In the genomic region with DNA sequence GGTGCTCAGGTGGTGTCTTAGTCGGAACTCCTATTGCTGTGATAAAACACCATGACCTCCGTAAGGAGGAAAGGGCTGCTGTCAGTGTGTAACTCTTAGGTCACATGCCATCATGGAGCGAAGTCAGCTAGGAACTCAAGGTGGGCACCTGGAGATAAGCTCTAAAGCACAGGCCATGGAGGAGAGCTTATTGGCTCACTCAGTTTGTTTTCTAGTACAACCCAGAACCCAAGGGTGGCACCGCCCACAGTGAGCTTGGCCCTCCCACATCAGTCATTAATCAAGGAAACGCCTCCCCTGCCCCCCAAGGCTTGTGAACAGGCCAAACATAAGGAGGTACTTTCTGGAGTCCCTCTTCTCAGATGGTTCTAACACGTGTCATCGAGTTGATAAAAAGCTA, we compare ENCODE assay signal across 27 mouse cellular contexts. TPM values are rescaled to one million over a fixed set of nuclear protein-coding genes. Genes with fewer than 3 reads are reported as not detected.
A peak's percentile ranks its signal among the peaks of the same experiment; 100 is the strongest.
DNase-seq lines count a peak whose midpoint lies in the region; ATAC-seq and TF ChIP-seq lines count a peak whose summit lies in the region.
"Had no signal": no experiment of that assay in that cellular context is flagged by ENCODE, and none has a peak within 500 bp of the region (broad histone marks: within the 10 kb centered on the region; RNA-seq: fewer than 3 reads in every experiment).

No protein-coding gene starts in this region.

- peaks cover 2% of the 10 kb centered on the region for H3K9me3 ChIP-seq in CH12.LX (replicated peaks; ENCODE audit: low read length)
- no peaks in the 10 kb centered on the region for H3K9me3 ChIP-seq in liver, embryonic 14.5 days (ENCODE audit: control insufficient read depth, low read length)
- H3K9me3 ChIP-seq: embryonic facial prominence, embryonic 12.5 days; intestine, embryonic 15.5 days had no signal

- no peak for TF ChIP-seq CTCF in CH12.LX (conservative IDR thresholded peaks at IDR 0.05 in 1 of 2, IDR thresholded peaks at IDR 0.05 in 1 of 2; ENCODE audit: low read depth in 2 of 2, low read length in 2 of 2)
- TF ChIP-seq CTCF in liver, embryonic 14.5 days (IDR thresholded peaks at IDR 0.05; ENCODE audit: low read depth), result no peak

- dilution Hi-C loops in CH12.LX (cut with MboI; ENCODE audit: extremely low pct_ligation_motif_present, extremely low pct_unique_long_range_greater_than_20kb, low sequenced_read_pairs), result no loop called here

- no peaks in the 10 kb centered on the region for H3K36me3 ChIP-seq in CH12.LX (replicated peaks in 1 of 2; ENCODE audit: control insufficient read depth in 1 of 2, insufficient read depth in 1 of 2, low read length in 1 of 2)
- no peaks in the 10 kb centered on the region for H3K36me3 ChIP-seq in liver, embryonic 14.5 days (replicated peaks; ENCODE audit: control insufficient read depth, insufficient read depth, low read depth)
- H3K36me3 ChIP-seq: embryonic facial prominence, embryonic 12.5 days; forebrain, embryonic 12.5 days; intestine, embryonic 15.5 days; limb, embryonic 12.5 days; midbrain, embryonic 12.5 days had no signal

- H3K4me2 ChIP-seq in CH12.LX (ENCODE audit: insufficient read depth, low read depth, poor library complexity, severe bottlenecking), result peak overlapping the region; percentile 22; the same call in 1 of the 2 replicates
- H3K4me2 ChIP-seq in liver, embryonic 14.5 days (ENCODE audit: low read depth), result no peak overlapping the region
- H3K4me2 ChIP-seq: embryonic facial prominence, embryonic 12.5 days; forebrain, embryonic 12.5 days; intestine, embryonic 15.5 days; limb, embryonic 12.5 days; midbrain, embryonic 12.5 days had no signal

- H3K79me2 ChIP-seq in CH12.LX (replicated peaks; ENCODE audit: control insufficient read depth, extremely low read depth, insufficient read depth, poor library complexity, severe bottlenecking), result no peaks in the 10 kb centered on the region

- H3K9ac ChIP-seq in CH12.LX (ENCODE audit: insufficient read depth, low read depth), result no peak overlapping the region
- no peak overlapping the region for H3K9ac ChIP-seq in liver, embryonic 14.5 days (replicated peaks)
- H3K9ac ChIP-seq: embryonic facial prominence, embryonic 12.5 days; forebrain, embryonic 12.5 days; intestine, embryonic 15.5 days; limb, embryonic 12.5 days; midbrain, embryonic 12.5 days had no signal

- H3K4me3 ChIP-seq in CH12.LX (replicated peaks in 1 of 3; ENCODE audit: low read depth in 2 of 3, low read length in 2 of 3, poor library complexity in 1 of 3), result no peak overlapping the region
- H3K4me3 ChIP-seq in liver, embryonic 14.5 days (ENCODE audit: insufficient read depth in 1 of 2, low read depth in 2 of 2, low read length in 2 of 2), result no peak overlapping the region
- H3K4me3 ChIP-seq: embryonic facial prominence, embryonic 12.5 days; erythroblast, embryonic 14.5 days; forebrain, embryonic 12.5 days; intestine, embryonic 15.5 days; layer of hippocampus, adult 2 months; limb, embryonic 12.5 days; midbrain, embryonic 12.5 days had no signal

- in situ Hi-C loops in CH12.LX (cut with MboI; ENCODE audit: low pct_ligation_motif_present, low pct_unique_long_range_greater_than_20kb, low sequenced_read_pairs), result loop anchor here (25.0 kb wide), 2 partner anchors 555 to 755 kb away; no protein-coding TSS in a partner anchor

- peaks cover 7 to 27% of the 10 kb centered on the region in 2 experiments; a peak in 3 of 4 replicates for H3K4me1 ChIP-seq in CH12.LX (ENCODE audit: control insufficient read depth in 1 of 2, insufficient read depth in 2 of 2)
- 0 out of 4 replicates have a peak, but pooled peaks cover 0 to 3% of the 10 kb centered on the region in 2 experiments for H3K4me1 ChIP-seq in liver, embryonic 14.5 days (replicated peaks; ENCODE audit: control insufficient read depth in 2 of 2, insufficient read depth in 2 of 2, low read length in 1 of 2)
- H3K4me1 ChIP-seq: embryonic facial prominence, embryonic 12.5 days; forebrain, embryonic 12.5 days; intestine, embryonic 15.5 days; limb, embryonic 12.5 days; midbrain, embryonic 12.5 days had no signal

- TF ChIP-seq RAD21 in CH12.LX (IDR thresholded peaks at IDR 0.05; ENCODE audit: low read depth, low read length), result no peak

- TF ChIP-seq POLR2A in CH12.LX (IDR thresholded peaks at IDR 0.05; ENCODE audit: low read depth, low read length), result no peak; the same call in 1 of the 2 replicates

- ATAC-seq in erythroblast, adult 5-6 weeks (replicated peaks; ENCODE audit: low FRiP score, poor library complexity, severe bottlenecking), result peak; percentile 57
- ATAC-seq in liver, embryonic 14.5 days (ENCODE audit: insufficient read depth), result peak; percentile 66; the same call in 1 of the 2 replicates
- peak; percentile 89 for ATAC-seq in megakaryocyte progenitor cell, adult 5-6 weeks (replicated peaks; ENCODE audit: poor library complexity)
- ATAC-seq: hindbrain, embryonic 16.5 days; intestine, embryonic 15.5 days had no signal

- no peak for TF ChIP-seq EP300 in CH12.LX (IDR thresholded peaks at IDR 0.05; ENCODE audit: low read length)
- TF ChIP-seq EP300 in liver, embryonic 14.5 days (IDR thresholded peaks at IDR 0.05; ENCODE audit: low read depth), result no peak

- WGBS in liver, embryonic 14.5 days (ENCODE audit: insufficient replicate concordance), result 56% methylated on average over 7 of the region's 7 CpGs

- DNase-seq in CH12.LX (ENCODE audit: extremely low read depth) (peak; percentile 73), MN1 (ENCODE audit: low spot score) (no peak)
- no peak for DNase-seq in liver, embryonic 14.5 days (ENCODE audit: low read depth in 3 of 3, low spot score in 3 of 3)
- DNase-seq in gastrocnemius, adult 8-10 months (ENCODE audit: low spot score in 2 of 2), result no peak
- DNase-seq in ovary, postnatal 36 days (ENCODE audit: low spot score), result no peak
- DNase-seq: adrenal gland, adult 2 months; cerebellum, adult 18-20 months; cerebellum, postnatal 14 days; heart, postnatal 36 days; kidney, adult 9 months; kidney, postnatal 25 days; lung, adult 2 months; lung, postnatal 36 days; right cerebral cortex, postnatal 14 days; spleen, adult 18-20 months; thymus, adult 18-20 months; thymus, postnatal 36 days had no signal

- H3K27ac ChIP-seq in CH12.LX (ENCODE audit: insufficient read depth, low read depth), result no peak overlapping the region
- no peak overlapping the region for H3K27ac ChIP-seq in liver, embryonic 14.5 days
- H3K27ac ChIP-seq: embryonic facial prominence, embryonic 12.5 days; forebrain, embryonic 12.5 days; intestine, embryonic 15.5 days; layer of hippocampus, adult 2 months; limb, embryonic 12.5 days; midbrain, embryonic 12.5 days had no signal

- H3K27me3 ChIP-seq in CH12.LX (replicated peaks), result no peaks in the 10 kb centered on the region
- no peaks in the 10 kb centered on the region for H3K27me3 ChIP-seq in liver, embryonic 14.5 days (ENCODE audit: control insufficient read depth, insufficient read depth, low read length)
- H3K27me3 ChIP-seq: embryonic facial prominence, embryonic 12.5 days; forebrain, embryonic 12.5 days; intestine, embryonic 15.5 days; limb, embryonic 12.5 days; midbrain, embryonic 12.5 days had no signal

TF ChIP-seq in CH12.LX, 34 proteins besides CTCF, POLR2A, EP300 and RAD21:
- 0 out of 2 replicates have a peak, but pooled peaks have one; percentile 30 for TF ChIP-seq MAX (IDR thresholded peaks at IDR 0.05; ENCODE audit: low read length)
- TF ChIP-seq MYC (IDR thresholded peaks at IDR 0.05; ENCODE audit: low read depth, low read length), result no peak

RNA-seq across cellular contexts. Expression of gene Plxnc1, which starts 22.8 kb away (rescaled TPM):
- total RNA-seq in CH12.LX (2012; rRNA removed), result 33.0 and 38.4 TPM in 2 replicates
- total RNA-seq in CH12.LX (2014; rRNA removed), result 31.2 and 34.4 TPM in 2 replicates
- polyA plus RNA-seq in CH12.LX (2012; ENCODE audit: insufficient read length, low read depth), result 26.6 and 27.6 TPM in 2 replicates
- total RNA-seq in erythroblast, adult 5-6 weeks (2015; ENCODE audit: low replicate concordance), result 16.9 and 19.0 TPM in 2 replicates
- total RNA-seq in erythroblast, adult 5-6 weeks (2017; ENCODE audit: low replicate concordance), result 18.7 and 40.6 TPM in 2 replicates
- 1.4 and 2.0 TPM in 2 replicates for polyA plus RNA-seq in liver, embryonic 14.5 days (2012; rRNA removed)
- polyA plus RNA-seq in liver, embryonic 14.5 days (2014; fragmentation: Nextera tagmentation; extraction: Ambion mirVana), result 2.1 and 2.5 TPM in 2 replicates
- total RNA-seq in megakaryocyte progenitor cell, adult 5-6 weeks (2015), result 15.6 and 28.8 TPM in 2 replicates
- total RNA-seq in megakaryocyte progenitor cell, adult 5-6 weeks (2017), result 10.6 and 16.6 TPM in 2 replicates
- total RNA-seq in gastrocnemius, adult 8-10 months (2022), result under 1 TPM; 0.17 to 0.68 (median 0.43) TPM

Comparison
In these comparisons a context has a peak if more than half of its experiments do, and no peak if none do; other contexts are left out.
1. RNA of gene Plxnc1, which starts 22.8 kb away (total RNA-seq): 16.9 to 40.6 TPM in erythroblast, adult 5-6 weeks, 31.2 to 38.4 TPM in CH12.LX and 10.6 to 28.8 TPM in megakaryocyte progenitor cell, adult 5-6 weeks; 0.17 to 0.68 TPM in gastrocnemius, adult 8-10 months; every median in the first group is over 4 times any median in the second.
2. Peak in every context shown above with its lines, with median percentiles within 50 percentile points of each other: ATAC-seq.